Mouse (Mus musculus) left cerebral cortex, postnatal 36 days (tissue): ENCODE measurements around the gene Dbi. TPM values are rescaled to one million over a fixed set of nuclear protein-coding genes. Genes with fewer than 3 reads are reported as not detected.

Experiments used
- DNase-seq, 2 experiments: peaks; one replicate each; pipeline ENCODE4 v3.0.0; 2021 to 2022; ENCODE audit warnings: low spot score in 2 of 2, mixed read lengths in 1 of 2
- intact Hi-C: fragments of 180-260 bp; cut with DNase I; formaldehyde crosslinking; loops from one replicate; pipeline ENCODE4 v1.15.1; 2025
- total RNA-seq, 2 experiments: library from RNA; stranded (reverse); gene quantifications; 2 replicates each; pipeline ENCODE4 v1.2.3; 2021

The Dbi gene
- total RNA-seq, 2 experiments from 2014 or later: 235 to 237 TPM

- no peak for DNase-seq
- intact Hi-C loops: no loop called here
These were observed 56.7 kb downstream of the Dbi start for GRCm38 (mm10) chr1:120064036-120064682.

Other genes starting within 250 kb of the Dbi start
- gene Tmem177, start 207.9 kb downstream of the Dbi start, total RNA-seq: 1 to 10 TPM; 6.9 to 7.1 TPM
- 1 to 10 TPM in 1 of 2 experiments, under 1 TPM in 1; 0.20 to 1.0 TPM for gene Cfap221, start 123.8 kb downstream of the Dbi start, total RNA-seq
- under 1 TPM; 0.35 to 0.43 TPM for gene Sctr, start 114.2 kb downstream of the Dbi start, total RNA-seq
- gene Tmem37, start 47.0 kb downstream of the Dbi start, total RNA-seq: 1 to 10 TPM; 1.1 TPM
- 1 to 10 TPM; 6.2 to 8.7 TPM for gene 3110009E18Rik, start 109 bp upstream of the Dbi start, total RNA-seq
- gene Steap3, start 151.6 kb upstream of the Dbi start, total RNA-seq: 1 to 10 TPM; 4.6 to 6.6 TPM
- 1 to 10 TPM; 3.8 to 5.8 TPM for gene C1ql2, start 219.5 kb upstream of the Dbi start, total RNA-seq